Mouse (Mus musculus) urinary bladder, adult 2 months (tissue): ENCODE measurements around the gene Gm6763. TPM values are rescaled to one million over a fixed set of nuclear protein-coding genes. Genes with fewer than 3 reads are reported as not detected.
"Not testable (repeated sequence)": the region's sequence is repeated elsewhere in the genome, so short reads cannot be mapped to it uniquely, and the experiment has no call there.

Source experiments
- DNase-seq: peaks from one replicate; pipeline ENCODE4 v3.0.0; 2022; ENCODE audit warnings: low spot score
- polyA plus RNA-seq: library from polyadenylated mRNA; depleted of rRNA; stranded (reverse); fragments of >200 nt; gene quantifications from 2 replicates; pipeline ENCODE4 v1.2.3, GENCODE M21; 2012; rRNA removed

Gene Gm6763
- not detected in 2 replicates for polyA plus RNA-seq

- not testable (repeated sequence) for DNase-seq
Measured at GRCm38 (mm10) chr10:104151197-104151596, at the start of gene Gm6763. Gm6763 (plus strand) TSS chr10:104151497.

- no peak for DNase-seq
Measured at GRCm38 (mm10) chr10:104110044-104110443, 41.3 kb upstream of the Gm6763 start.

GRCm38 (mm10) chr10:104118312-104118711, 33.0 kb upstream of the Gm6763 start:
- no peak for DNase-seq

DNA sequence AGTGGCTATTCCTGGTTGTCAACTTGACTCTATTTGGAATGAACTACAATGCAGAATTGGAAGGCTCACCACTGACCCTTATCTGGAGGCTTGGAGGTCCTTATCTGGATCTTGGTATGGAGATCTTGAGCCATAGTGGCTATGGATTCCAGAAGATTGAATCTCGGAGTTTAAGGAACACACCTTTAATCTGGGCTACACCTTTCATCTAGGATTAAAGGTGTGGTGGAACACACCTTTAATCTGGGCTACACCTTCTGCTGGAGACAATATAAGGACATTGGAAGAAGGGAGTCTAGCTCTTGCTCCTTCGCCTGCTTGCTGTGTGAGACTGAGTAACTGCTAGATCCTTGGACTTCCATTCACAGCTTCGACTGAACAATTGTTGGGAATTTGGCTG, 8.6 kb upstream of the Gm6763 start, which contains the start of gene Gm21293:
TSS of gene Gm21293 (plus strand) at position 301 of the 400 bp plus-strand sequence.
- DNase-seq = not testable (repeated sequence)

DNA sequence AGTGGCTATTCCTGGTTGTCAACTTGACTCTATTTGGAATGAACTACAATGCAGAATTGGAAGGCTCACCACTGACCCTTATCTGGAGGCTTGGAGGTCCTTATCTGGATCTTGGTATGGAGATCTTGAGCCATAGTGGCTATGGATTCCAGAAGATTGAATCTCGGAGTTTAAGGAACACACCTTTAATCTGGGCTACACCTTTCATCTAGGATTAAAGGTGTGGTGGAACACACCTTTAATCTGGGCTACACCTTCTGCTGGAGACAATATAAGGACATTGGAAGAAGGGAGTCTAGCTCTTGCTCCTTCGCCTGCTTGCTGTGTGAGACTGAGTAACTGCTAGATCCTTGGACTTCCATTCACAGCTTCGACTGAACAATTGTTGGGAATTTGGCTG, 8.4 kb downstream of the Gm6763 start, which contains the start of gene Gm8764:
TSS of gene Gm8764 (plus strand) at position 301 of the 400 bp plus-strand sequence.
- not testable (repeated sequence) for DNase-seq

DNA sequence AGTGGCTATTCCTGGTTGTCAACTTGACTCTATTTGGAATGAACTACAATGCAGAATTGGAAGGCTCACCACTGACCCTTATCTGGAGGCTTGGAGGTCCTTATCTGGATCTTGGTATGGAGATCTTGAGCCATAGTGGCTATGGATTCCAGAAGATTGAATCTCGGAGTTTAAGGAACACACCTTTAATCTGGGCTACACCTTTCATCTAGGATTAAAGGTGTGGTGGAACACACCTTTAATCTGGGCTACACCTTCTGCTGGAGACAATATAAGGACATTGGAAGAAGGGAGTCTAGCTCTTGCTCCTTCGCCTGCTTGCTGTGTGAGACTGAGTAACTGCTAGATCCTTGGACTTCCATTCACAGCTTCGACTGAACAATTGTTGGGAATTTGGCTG, 16.9 kb downstream of the Gm6763 start, which contains the start of gene Gm21304:
TSS of gene Gm21304 (plus strand) at position 301 of the 400 bp plus-strand sequence.
- not testable (repeated sequence) for DNase-seq

DNA sequence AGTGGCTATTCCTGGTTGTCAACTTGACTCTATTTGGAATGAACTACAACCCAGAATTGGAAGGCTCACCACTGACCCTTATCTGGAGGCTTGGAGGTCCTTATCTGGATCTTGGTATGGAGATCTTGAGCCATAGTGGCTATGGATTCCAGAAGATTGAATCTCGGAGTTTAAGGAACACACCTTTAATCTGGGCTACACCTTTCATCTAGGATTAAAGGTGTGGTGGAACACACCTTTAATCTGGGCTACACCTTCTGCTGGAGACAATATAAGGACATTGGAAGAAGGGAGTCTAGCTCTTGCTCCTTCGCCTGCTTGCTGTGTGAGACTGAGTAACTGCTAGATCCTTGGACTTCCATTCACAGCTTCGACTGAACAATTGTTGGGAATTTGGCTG, 25.4 kb downstream of the Gm6763 start, which contains the start of gene Gm21312:
TSS of gene Gm21312 (plus strand) at position 301 of the 400 bp plus-strand sequence.
- DNase-seq = not testable (repeated sequence)

DNA sequence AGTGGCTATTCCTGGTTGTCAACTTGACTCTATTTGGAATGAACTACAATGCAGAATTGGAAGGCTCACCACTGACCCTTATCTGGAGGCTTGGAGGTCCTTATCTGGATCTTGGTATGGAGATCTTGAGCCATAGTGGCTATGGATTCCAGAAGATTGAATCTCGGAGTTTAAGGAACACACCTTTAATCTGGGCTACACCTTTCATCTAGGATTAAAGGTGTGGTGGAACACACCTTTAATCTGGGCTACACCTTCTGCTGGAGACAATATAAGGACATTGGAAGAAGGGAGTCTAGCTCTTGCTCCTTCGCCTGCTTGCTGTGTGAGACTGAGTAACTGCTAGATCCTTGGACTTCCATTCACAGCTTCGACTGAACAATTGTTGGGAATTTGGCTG, 33.9 kb downstream of the Gm6763 start, which contains the start of gene Gm20765:
TSS of gene Gm20765 (plus strand) at position 301 of the 400 bp plus-strand sequence.
- DNase-seq = not testable (repeated sequence)

GRCm38 (mm10) chr10:104193742-104194141, 42.4 kb downstream of the Gm6763 start, which contains the start of gene Gm4340:
Gm4340 (plus strand) TSS chr10:104194042.
- not testable (repeated sequence) for DNase-seq

Other genes starting within 250 kb of the Gm6763 start
- gene Gm21293, start 8.5 kb upstream of the Gm6763 start, polyA plus RNA-seq = not detected in 2 replicates
- gene Gm8764, start 8.5 kb downstream of the Gm6763 start, polyA plus RNA-seq = not detected in 2 replicates
- gene Gm21304, start 17.0 kb downstream of the Gm6763 start, polyA plus RNA-seq = not detected in 2 replicates
- gene Gm21312, start 25.5 kb downstream of the Gm6763 start, polyA plus RNA-seq = not detected in 2 replicates
- gene Gm20765, start 34.0 kb downstream of the Gm6763 start, polyA plus RNA-seq = not detected in 2 replicates
- gene Gm4340, start 42.5 kb downstream of the Gm6763 start, polyA plus RNA-seq = not detected in 2 replicates